Mouse (Mus musculus): ENCODE results near the gene Psma6. TPM values are rescaled to one million over a fixed set of nuclear protein-coding genes. Genes with fewer than 3 reads are reported as not detected.

Gene Psma6
- polyA plus RNA-seq, 1 experiment from 2014 or later = 419 TPM

DNA sequence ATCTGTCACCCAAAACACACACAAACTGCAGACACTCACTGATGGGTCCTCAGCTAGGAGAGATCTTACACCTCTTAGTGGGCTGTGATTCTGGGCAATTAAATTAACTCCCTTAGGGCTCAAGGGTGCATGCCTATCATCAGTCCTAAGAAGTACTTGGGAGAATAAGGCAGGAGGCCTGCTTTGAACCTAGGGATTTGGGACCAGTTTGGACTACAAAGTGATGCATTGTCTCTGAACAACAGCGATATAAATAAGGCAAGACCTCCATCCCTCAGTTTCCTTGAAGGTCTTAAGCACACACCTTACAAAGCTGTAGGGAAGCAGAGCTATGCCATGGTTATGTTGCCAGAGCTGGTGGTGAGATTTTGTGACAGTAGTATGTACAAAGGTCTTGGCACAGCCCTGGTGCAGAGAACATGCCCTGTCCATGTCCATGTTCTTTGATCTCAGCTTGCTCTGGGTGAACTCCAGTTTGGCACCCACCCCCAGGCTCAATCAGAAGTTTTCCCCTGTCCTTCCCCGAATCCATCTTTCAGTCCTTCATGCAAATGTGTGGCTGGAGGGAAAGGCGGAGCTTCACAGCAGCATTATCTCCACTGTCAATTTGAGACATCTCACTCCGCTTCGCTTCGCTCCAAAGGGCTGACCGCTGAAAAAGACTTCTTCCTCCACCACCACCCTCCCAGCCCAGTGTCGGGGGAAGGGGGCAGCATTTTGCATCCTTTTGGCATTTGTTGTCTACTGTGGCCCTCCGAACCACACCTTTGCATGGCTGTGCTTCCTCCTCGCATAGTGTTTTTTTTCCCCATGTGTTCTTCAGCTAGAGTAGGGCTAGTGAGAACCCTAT lies 83.5 kb downstream of the Psma6 start:
- no peak for ATAC-seq (replicated peaks; ENCODE audit: low FRiP score, low read depth)
- no peak for DNase-seq (ENCODE audit: low spot score)
- 60% methylated on average over 10 of the region's 10 CpGs for WGBS
- Histone ChIP-seq H3K4me2 (ENCODE audit: low read length) (no peak overlapping the region), H3K4me3 (replicated peaks; ENCODE audit: low read depth, low read length) (no peak overlapping the region), H3K9ac (ENCODE audit: low read depth, low read length) (no peak overlapping the region), H3K36me3 (ENCODE audit: insufficient read depth, low read length) (no peaks in the 10 kb centered on the region), H3K4me1 (replicated peaks; ENCODE audit: insufficient read depth, low read length) (peaks cover 36% of the 10 kb centered on the region), H3K9me3 (replicated peaks; ENCODE audit: low read length) (no peaks in the 10 kb centered on the region), H3K27ac (no peak overlapping the region), H3K27me3 (ENCODE audit: insufficient read depth, low read length) (no peaks in the 10 kb centered on the region)
- no peak for TF ChIP-seq CTCF (IDR thresholded peaks at IDR 0.05; ENCODE audit: low read depth)

Other genes with a start within 250 kb of the Psma6 start
- gene Srp54b, start 229.1 kb upstream of the Psma6 start, polyA plus RNA-seq (2015; fragmentation: Nextera tagmentation; extraction: Ambion mirVana) = 50.0 and 54.3 TPM in 2 replicates
- 0.08 TPM in 1 of 2 replicates, not detected in the other for gene 1700047I17Rik2, start 184.6 kb upstream of the Psma6 start, polyA plus RNA-seq (2015; fragmentation: Nextera tagmentation; extraction: Ambion mirVana)
- gene Srp54c, start 154.1 kb upstream of the Psma6 start, polyA plus RNA-seq (2015; fragmentation: Nextera tagmentation; extraction: Ambion mirVana) = 70.8 and 77.8 TPM in 2 replicates
- 15.0 and 18.1 TPM in 2 replicates for gene 1110008L16Rik, start 84.6 kb upstream of the Psma6 start, polyA plus RNA-seq (2015; fragmentation: Nextera tagmentation; extraction: Ambion mirVana)
- gene Ppp2r3c, start 81.2 kb upstream of the Psma6 start, polyA plus RNA-seq (2015; fragmentation: Nextera tagmentation; extraction: Ambion mirVana) = 12.9 TPM in 2 replicates
- gene Nfkbia, start 108.4 kb downstream of the Psma6 start, polyA plus RNA-seq (2015; fragmentation: Nextera tagmentation; extraction: Ambion mirVana) = 73.1 and 82.7 TPM in 2 replicates
- not detected in 2 replicates for gene Aldoart2, start 181.0 kb downstream of the Psma6 start, polyA plus RNA-seq (2015; fragmentation: Nextera tagmentation; extraction: Ambion mirVana)
- gene Insm2, start 215.2 kb downstream of the Psma6 start, polyA plus RNA-seq (2015; fragmentation: Nextera tagmentation; extraction: Ambion mirVana) = 0.08 and 0.09 TPM in 2 replicates

Measured in kidney, postnatal 0 days (tissue).